Comparison of ENCODE assay signal across 7 mouse cellular contexts in genomic region chr7:4811842-4812302, GRCm38 (mm10). TPM values are rescaled to one million over a fixed set of nuclear protein-coding genes. Genes with fewer than 3 reads are reported as not detected.
DNase-seq lines count a peak whose midpoint lies in the region; ATAC-seq and TF ChIP-seq lines count a peak whose summit lies in the region.

No protein-coding gene starts in this region.

- peak overlapping the region; percentile 80 for H3K4me2 ChIP-seq in hindbrain, embryonic 15.5 days
- H3K4me2 ChIP-seq in stomach, postnatal 0 days (replicated peaks; ENCODE audit: low read depth), result peak overlapping the region; percentile 73

- no peak for ATAC-seq in hindbrain, embryonic 15.5 days (ENCODE audit: low FRiP score, low read depth)
- ATAC-seq in stomach, postnatal 0 days (ENCODE audit: low FRiP score, low TSS enrichment), result no peak

- in situ Hi-C loops in ES-E14 (cut with MboI; ENCODE audit: low sequenced_read_pairs in 2 of 2, unreplicated experiment in 2 of 2), result no loop called here

- H3K4me3 ChIP-seq in ES-E14 (ENCODE audit: insufficient read depth in 1 of 2, low read depth in 1 of 2, low read length in 2 of 2, poor library complexity in 1 of 2, severe bottlenecking in 1 of 2) (peak overlapping the region; percentile 97 to 98), macrophage (ENCODE audit: inconsistent target) (peak overlapping the region; percentile 98)
- peak overlapping the region; percentile 98 for H3K4me3 ChIP-seq in hindbrain, embryonic 15.5 days
- H3K4me3 ChIP-seq in stomach, postnatal 0 days (ENCODE audit: low read depth, low read length), result peak overlapping the region; percentile 94

- peak; percentile 17 to 55 for DNase-seq in kidney, postnatal 25 days
- DNase-seq in kidney, adult 18-20 months, result no peak
- DNase-seq in ES-E14 (ENCODE audit: low read depth, low spot score) (no peak), adipocyte (ENCODE audit: low spot score) (peak; percentile 40)
- DNase-seq in stomach, postnatal 0 days (ENCODE audit: low spot score), result peak; percentile 58

- no peaks in the 10 kb centered on the region for H3K27me3 ChIP-seq in hindbrain, embryonic 15.5 days
- H3K27me3 ChIP-seq in stomach, postnatal 0 days (ENCODE audit: control insufficient read depth, insufficient read depth, low read length), result no peaks in the 10 kb centered on the region

- peak overlapping the region; percentile 89 for H3K27ac ChIP-seq in ES-E14 (ENCODE audit: insufficient read depth, low read depth, low read length, poor library complexity, severe bottlenecking)
- H3K27ac ChIP-seq in hindbrain, embryonic 15.5 days (replicated peaks), result peak overlapping the region; percentile 98
- peak overlapping the region; percentile 78 for H3K27ac ChIP-seq in macrophage
- peak overlapping the region; percentile 94 for H3K27ac ChIP-seq in stomach, postnatal 0 days (replicated peaks)

- no peak for TF ChIP-seq EP300 in stomach, postnatal 0 days (optimal IDR thresholded peaks at IDR 0.05)

- peaks cover 2 to 5% of the 10 kb centered on the region in 2 experiments; a peak in 2 of 4 replicates for H3K4me1 ChIP-seq in ES-E14 (ENCODE audit: control insufficient read depth in 2 of 2, insufficient read depth in 2 of 2, low read length in 2 of 2, poor library complexity in 1 of 2)
- H3K4me1 ChIP-seq in hindbrain, embryonic 15.5 days (replicated peaks), result peaks cover 29% of the 10 kb centered on the region
- H3K4me1 ChIP-seq in stomach, postnatal 0 days (replicated peaks; ENCODE audit: control insufficient read depth, insufficient read depth), result no peaks in the 10 kb centered on the region

- peaks cover 36% of the 10 kb centered on the region for H3K36me3 ChIP-seq in ES-E14 (ENCODE audit: control insufficient read depth, insufficient read depth, low read length, poor library complexity, severe bottlenecking)
- peaks cover 27% of the 10 kb centered on the region for H3K36me3 ChIP-seq in hindbrain, embryonic 15.5 days
- H3K36me3 ChIP-seq in macrophage (ENCODE audit: inconsistent target), result peaks cover 12% of the 10 kb centered on the region; the same call in 1 of the 2 replicates
- peaks cover 8% of the 10 kb centered on the region; the same call in 1 of the 2 replicates for H3K36me3 ChIP-seq in stomach, postnatal 0 days (ENCODE audit: control insufficient read depth, insufficient read depth, low read length)

- peak overlapping the region; percentile 94 for H3K9ac ChIP-seq in ES-E14 (ENCODE audit: insufficient read depth, low read depth, low read length, poor library complexity, severe bottlenecking)
- H3K9ac ChIP-seq in hindbrain, embryonic 15.5 days, result peak overlapping the region; percentile 99
- peak overlapping the region; percentile 94 for H3K9ac ChIP-seq in stomach, postnatal 0 days (ENCODE audit: low read length)

- H3K9me3 ChIP-seq in ES-E14 (ENCODE audit: control insufficient read depth, insufficient read depth, low read depth, low read length), result no peaks in the 10 kb centered on the region
- H3K9me3 ChIP-seq in hindbrain, embryonic 15.5 days, result no peaks in the 10 kb centered on the region
- no peaks in the 10 kb centered on the region for H3K9me3 ChIP-seq in stomach, postnatal 0 days (ENCODE audit: control insufficient read depth, low read length)

- no peak for TF ChIP-seq CTCF in stomach, postnatal 0 days (IDR thresholded peaks at IDR 0.05; ENCODE audit: low read depth)

- WGBS in hindbrain, embryonic 15.5 days, result under 1% methylated on average over 35 of the region's 36 CpGs
- WGBS in macrophage (ENCODE audit: missing documents), result 0% methylated on average over 26 of the region's 36 CpGs
- WGBS in stomach, postnatal 0 days, result under 1% methylated on average over 24 of the region's 36 CpGs

- H3K79me2 ChIP-seq in macrophage (ENCODE audit: inconsistent target), result peaks cover 37% of the 10 kb centered on the region

TF ChIP-seq in ES-E14, 5 proteins besides CTCF, POLR2A, EP300 and RAD21:
- no peak for TF ChIP-seq ZC3H11A (IDR thresholded peaks at IDR 0.05; ENCODE audit: borderline replicate concordance, low read depth, low read length)
- no peak for TF ChIP-seq HCFC1 (IDR thresholded peaks at IDR 0.05; ENCODE audit: borderline replicate concordance, insufficient read depth, low read length)
- no peak for TF ChIP-seq CHD2 (IDR thresholded peaks at IDR 0.05; ENCODE audit: low read depth, low read length)
- TF ChIP-seq ZNF384 (IDR thresholded peaks at IDR 0.05; ENCODE audit: low read depth, low read length), result no peak
- no peak for TF ChIP-seq MAFK (IDR thresholded peaks at IDR 0.05; ENCODE audit: insufficient read depth, low read depth, low read length)

RNA-seq across cellular contexts. Expression of gene Ube2s, which starts 0.5 kb away (rescaled TPM):
- total RNA-seq in ES-E14 (2012; rRNA removed), result 461 and 499 TPM in 2 replicates
- 269 and 295 TPM in 2 replicates for polyA plus RNA-seq in hindbrain, embryonic 15.5 days (2015; fragmentation: Nextera tagmentation; extraction: Ambion mirVana)
- 10 to 100 TPM; 17.8 to 94.6 (median 39.8) TPM for total RNA-seq in macrophage (2018; cell fraction: chromatin; rRNA removed)
- 100 to 1,000 TPM in 23 of 26 experiments, 10 to 100 TPM in 3; 90.7 to 283 (median 123) TPM for total RNA-seq in macrophage (2018; cell fraction: cytosol; rRNA removed)
- total RNA-seq in macrophage (2018; cell fraction: nucleus; rRNA removed), result 100 to 1,000 TPM in 1 of 26 experiments, 10 to 100 TPM in 25; 23.9 to 139 (median 54.8) TPM
- 69.0 to 174 TPM (median 124 TPM) in 3 replicates for polyA plus RNA-seq in macrophage (2018)
- polyA plus RNA-seq in stomach, postnatal 0 days (2015; fragmentation: Nextera tagmentation; extraction: Ambion mirVana), result 95.5 and 111 TPM in 2 replicates

RNA-seq across cellular contexts. Expression of gene Rpl28, which starts 19.2 kb away (rescaled TPM):
- 1,352 and 1,377 TPM in 2 replicates for total RNA-seq in ES-E14 (2012; rRNA removed)
- polyA plus RNA-seq in hindbrain, embryonic 15.5 days (2015; fragmentation: Nextera tagmentation; extraction: Ambion mirVana), result 212 and 228 TPM in 2 replicates
- 100 to 1,000 TPM in 3 of 26 experiments, 10 to 100 TPM in 23; 45.3 to 154 (median 79.3) TPM for total RNA-seq in macrophage (2018; cell fraction: chromatin; rRNA removed)
- 1,000 to 10,000 TPM in 10 of 26 experiments, 100 to 1,000 TPM in 16; 439 to 1,571 (median 764) TPM for total RNA-seq in macrophage (2018; cell fraction: cytosol; rRNA removed)
- total RNA-seq in macrophage (2018; cell fraction: nucleus; rRNA removed), result 100 to 1,000 TPM in 22 of 26 experiments, 10 to 100 TPM in 4; 74.0 to 212 (median 127) TPM
- 395 to 534 TPM (median 483 TPM) in 3 replicates for polyA plus RNA-seq in macrophage (2018)
- 322 and 359 TPM in 2 replicates for polyA plus RNA-seq in stomach, postnatal 0 days (2015; fragmentation: Nextera tagmentation; extraction: Ambion mirVana)

RNA-seq across cellular contexts. Expression of gene Tmem238, which starts 22.4 kb away (rescaled TPM):
- total RNA-seq in ES-E14 (2012; rRNA removed), result 13.0 and 27.7 TPM in 2 replicates
- 5.9 and 6.3 TPM in 2 replicates for polyA plus RNA-seq in hindbrain, embryonic 15.5 days (2015; fragmentation: Nextera tagmentation; extraction: Ambion mirVana)
- total RNA-seq in macrophage (2018; cell fraction: chromatin; rRNA removed), result 1 to 10 TPM in 2 of 26 experiments, under 1 TPM in 1, not detected in 23; 0.53 to 1.5 (median 1.2) TPM
- 1 to 10 TPM in 8 of 26 experiments, under 1 TPM in 18; 0.22 to 1.8 (median 0.77) TPM for total RNA-seq in macrophage (2018; cell fraction: cytosol; rRNA removed)
- 1 to 10 TPM in 2 of 26 experiments, under 1 TPM in 7, not detected in 17; 0.39 to 1.4 (median 0.51) TPM for total RNA-seq in macrophage (2018; cell fraction: nucleus; rRNA removed)
- polyA plus RNA-seq in macrophage (2018), result 0.67 to 1.6 TPM (median 0.70 TPM) in 3 replicates
- polyA plus RNA-seq in stomach, postnatal 0 days (2015; fragmentation: Nextera tagmentation; extraction: Ambion mirVana), result 69.0 and 70.7 TPM in 2 replicates

RNA-seq across cellular contexts. Expression of gene Tmem190, which starts 29.1 kb away (rescaled TPM):
- not detected in 2 replicates for total RNA-seq in ES-E14 (2012; rRNA removed)
- polyA plus RNA-seq in hindbrain, embryonic 15.5 days (2015; fragmentation: Nextera tagmentation; extraction: Ambion mirVana), result not detected in 2 replicates
- total RNA-seq in macrophage (2018; cell fraction: chromatin; rRNA removed), result not detected
- not detected for total RNA-seq in macrophage (2018; cell fraction: cytosol; rRNA removed)
- total RNA-seq in macrophage (2018; cell fraction: nucleus; rRNA removed), result not detected
- polyA plus RNA-seq in macrophage (2018), result not detected in 3 replicates
- 0.42 and 0.80 TPM in 2 replicates for polyA plus RNA-seq in stomach, postnatal 0 days (2015; fragmentation: Nextera tagmentation; extraction: Ambion mirVana)

RNA-seq across cellular contexts. Expression of gene Il11, which starts 29.2 kb away (rescaled TPM):
- total RNA-seq in ES-E14 (2012; rRNA removed), result 1.2 and 2.1 TPM in 2 replicates
- polyA plus RNA-seq in hindbrain, embryonic 15.5 days (2015; fragmentation: Nextera tagmentation; extraction: Ambion mirVana), result 0.87 and 1.1 TPM in 2 replicates
- total RNA-seq in macrophage (2018; cell fraction: chromatin; rRNA removed), result not detected
- total RNA-seq in macrophage (2018; cell fraction: cytosol; rRNA removed), result not detected
- not detected for total RNA-seq in macrophage (2018; cell fraction: nucleus; rRNA removed)
- polyA plus RNA-seq in macrophage (2018), result not detected in 3 replicates
- 0.42 and 0.65 TPM in 2 replicates for polyA plus RNA-seq in stomach, postnatal 0 days (2015; fragmentation: Nextera tagmentation; extraction: Ambion mirVana)

Comparison
In these comparisons a context has a peak if more than half of its experiments do, and no peak if none do; other contexts are left out.
1. DNase-seq: peak in kidney, postnatal 25 days (2 of 2), adipocyte (single experiment) and stomach, postnatal 0 days (single experiment); none in kidney, adult 18-20 months (single experiment) and ES-E14 (single experiment).
2. Peak in every context shown above with its lines, with median percentiles within 50 percentile points of each other: H3K27ac ChIP-seq, H3K4me3 ChIP-seq and H3K9ac ChIP-seq.